Mouse (Mus musculus) T-helper 17 cell (primary cell): Measurements from ENCODE around the gene Tor3a.

Experiments
- in situ Hi-C, 2 experiments: fragments of 300-600 bp; cut with MboI, MseI; formaldehyde crosslinking; loops; 1 replicate in 1 of 2; 2 replicates in 1 of 2; pipeline ENCODE4 v1.15.1; 2025; ENCODE audit warnings: high pct_unique_total_duplicates in 2 of 2

Gene Tor3a

GRCm38 (mm10) chr1:156674195-156675000 is at the start of gene Tor3a:
TSS of gene Tor3a (minus strand) at chr1:156674356.
- in situ Hi-C loops = no loop called here

DNA sequence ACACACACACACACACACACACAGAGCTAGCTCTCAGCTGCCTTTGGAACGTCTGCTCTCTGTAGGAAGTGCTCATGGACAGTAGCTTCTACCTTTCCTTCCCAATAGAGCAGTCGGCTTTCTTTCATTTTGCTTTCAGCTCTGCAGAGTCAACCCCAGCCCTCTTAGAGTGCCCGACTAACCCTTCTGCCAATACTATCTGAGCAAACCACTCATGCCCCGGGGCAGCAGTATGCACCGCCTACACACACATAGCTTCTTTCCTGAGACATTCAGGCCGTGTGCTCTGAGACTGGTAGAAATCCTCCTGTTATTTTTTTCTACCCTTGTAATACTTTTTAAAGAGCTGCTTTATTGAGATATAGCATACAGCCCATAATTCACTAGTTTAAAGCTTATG is 47.9 kb upstream of the Tor3a start:
- in situ Hi-C loops = loop anchor here in 1 of 2 experiments (10.0 kb wide), 1 partner anchor 703 kb away; no protein-coding TSS in a partner anchor

GRCm38 (mm10) chr1:156720046-156720445 is 45.9 kb upstream of the Tor3a start:
- in situ Hi-C loops = loop anchor here in 1 of 2 experiments (10.0 kb wide), 1 partner anchor 705 kb away; no protein-coding TSS in a partner anchor

- in situ Hi-C loops = no loop called here
These were observed 45.0 kb upstream of the Tor3a start, which contains the start of gene Fam20b for GRCm38 (mm10) chr1:156718950-156719805. TSS of gene Fam20b (minus strand) at chr1:156719086.

DNA sequence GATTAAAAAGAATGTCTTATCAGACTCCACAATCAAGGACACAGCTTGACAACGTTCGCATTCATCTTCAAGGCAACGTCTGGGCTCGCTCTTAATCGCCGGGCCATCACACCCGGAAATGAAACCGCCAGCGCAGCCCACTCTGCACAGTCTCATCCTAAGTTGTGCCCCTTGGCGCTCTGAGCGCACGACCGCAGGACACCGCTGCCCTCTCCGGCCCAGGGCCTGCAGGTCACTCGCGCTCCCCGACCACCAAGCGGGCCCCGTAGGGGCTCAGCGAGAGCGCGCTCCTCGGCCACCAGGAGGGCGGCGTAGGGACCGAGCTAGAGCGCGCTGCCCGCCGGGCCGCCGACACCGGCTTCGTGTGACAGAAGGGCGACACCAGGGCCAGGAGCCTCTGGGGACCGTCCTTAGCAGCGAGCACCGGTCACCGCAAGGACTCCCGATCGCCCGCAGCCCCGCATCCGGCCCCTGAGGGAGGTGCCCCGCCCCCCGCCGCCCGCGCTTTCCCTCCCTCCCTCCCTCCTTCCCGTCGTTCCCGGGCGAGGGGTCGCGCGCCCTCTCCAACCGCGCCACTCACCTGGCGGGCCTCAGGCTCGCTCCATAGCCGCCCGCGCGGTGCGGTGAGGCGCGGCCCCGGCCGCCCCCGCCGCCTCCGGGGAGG is 44.3 kb upstream of the Tor3a start:
- in situ Hi-C loops = no loop called here

DNA sequence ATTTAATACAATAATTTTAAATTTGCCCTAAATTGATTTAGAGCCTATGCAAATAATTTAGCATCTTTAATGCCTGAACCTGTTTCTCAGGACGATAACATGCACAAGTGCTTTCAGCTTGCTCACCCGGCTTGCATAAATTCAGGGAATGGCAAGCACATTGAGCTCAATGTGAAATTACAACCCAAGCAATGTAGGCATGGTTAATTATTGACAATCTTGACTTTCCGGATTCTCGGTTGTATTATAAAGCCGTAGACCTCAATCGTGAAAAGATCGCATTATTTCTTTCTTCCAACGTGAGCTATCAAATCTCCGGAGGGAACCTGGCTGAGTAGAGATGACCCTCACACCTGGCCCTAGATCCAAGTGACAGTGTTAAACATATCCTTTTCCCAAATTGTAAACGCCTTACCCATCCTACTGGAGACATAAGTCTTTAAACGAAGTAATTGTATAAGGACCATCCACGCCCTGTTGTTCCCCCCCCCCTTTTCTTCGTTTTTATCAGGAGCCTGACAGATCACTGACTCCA is 43.7 kb upstream of the Tor3a start:
- in situ Hi-C loops = no loop called here

- in situ Hi-C loops = no loop called here
These were observed 42.5 kb upstream of the Tor3a start for GRCm38 (mm10) chr1:156716681-156717080.

DNA sequence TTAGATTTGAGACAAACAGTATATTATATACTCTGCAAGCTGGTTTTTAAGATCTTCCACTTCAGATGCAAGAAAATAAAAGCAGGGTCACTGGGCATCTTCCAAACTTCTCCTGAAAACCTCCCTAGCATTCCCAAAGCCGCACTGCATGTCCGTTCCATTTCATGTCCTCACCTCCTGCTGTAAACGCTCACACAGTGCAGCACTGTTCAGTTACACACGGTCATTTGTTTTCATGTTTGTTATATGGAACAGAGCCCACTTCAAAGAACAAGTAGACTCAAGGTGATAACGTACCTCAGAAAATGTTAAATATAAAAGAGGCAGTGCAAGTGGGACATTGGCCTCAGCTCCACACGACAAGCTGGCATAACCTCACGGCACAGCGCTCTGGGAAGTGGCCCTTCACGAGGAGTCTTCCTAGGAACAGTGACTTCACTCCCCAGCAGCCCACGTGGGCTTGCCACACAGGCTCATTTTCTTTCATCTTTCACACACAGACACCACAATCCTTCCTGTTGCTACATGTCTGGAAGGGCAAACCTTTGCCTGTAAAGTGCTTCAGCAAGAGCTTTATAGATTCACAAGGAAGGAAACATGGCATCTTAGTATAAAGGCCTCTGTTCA is 36.4 kb upstream of the Tor3a start:
- in situ Hi-C loops = no loop called here

GRCm38 (mm10) chr1:156708672-156709071 is 34.5 kb upstream of the Tor3a start:
- in situ Hi-C loops = loop anchor here in 1 of 2 experiments (10.0 kb wide), 1 partner anchor 1124 kb away; no protein-coding TSS in a partner anchor

DNA sequence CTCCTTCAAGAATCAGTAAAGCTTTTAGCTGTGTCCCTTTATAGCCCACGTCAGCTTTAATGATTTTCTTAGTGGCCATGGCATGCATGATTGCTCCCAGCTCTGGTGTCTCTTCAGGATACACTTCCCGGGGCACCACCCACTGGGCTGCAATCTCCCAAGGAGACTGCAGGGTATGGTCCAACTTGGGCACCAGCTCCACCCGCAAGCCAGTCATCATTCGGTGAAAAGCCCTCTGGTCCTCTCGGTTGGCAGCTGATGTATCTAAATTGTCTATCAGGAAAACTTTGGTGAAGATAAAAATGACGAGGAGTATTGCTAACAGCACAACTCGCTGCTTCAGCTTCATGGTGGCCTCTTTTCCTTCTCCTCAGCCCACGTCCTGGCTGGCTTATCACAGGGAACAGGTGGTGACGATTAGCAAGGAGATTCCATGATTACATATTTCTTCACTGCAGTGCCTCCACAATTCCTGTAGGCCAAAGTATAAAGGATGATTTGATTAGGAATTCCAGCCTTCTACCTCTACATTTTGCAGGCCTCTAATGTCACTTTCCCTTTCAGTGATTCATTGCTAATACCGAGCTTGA is 31.6 kb upstream of the Tor3a start:
- in situ Hi-C loops = loop anchor here in 1 of 2 experiments (10.0 kb wide), 1 partner anchor 1121 kb away; no protein-coding TSS in a partner anchor

GRCm38 (mm10) chr1:156703444-156703843 is 29.3 kb upstream of the Tor3a start:
- in situ Hi-C loops = loop anchor here in 1 of 2 experiments (10.0 kb wide), 1 partner anchor 1119 kb away; no protein-coding TSS in a partner anchor

GRCm38 (mm10) chr1:156702151-156702550 is 28.0 kb upstream of the Tor3a start:
- in situ Hi-C loops = loop anchor here in 1 of 2 experiments (10.0 kb wide), 1 partner anchor 1117 kb away; no protein-coding TSS in a partner anchor

GRCm38 (mm10) chr1:156686025-156686661 is 12.0 kb upstream of the Tor3a start:
- in situ Hi-C loops = no loop called here

GRCm38 (mm10) chr1:156679599-156679998 is 5.4 kb upstream of the Tor3a start:
- in situ Hi-C loops = no loop called here

- in situ Hi-C loops = no loop called here
These were observed 3.1 kb upstream of the Tor3a start for GRCm38 (mm10) chr1:156677230-156677629.

GRCm38 (mm10) chr1:156676596-156676995 is 2.4 kb upstream of the Tor3a start:
- in situ Hi-C loops = no loop called here

- in situ Hi-C loops = no loop called here
These were observed 2.0 kb upstream of the Tor3a start for GRCm38 (mm10) chr1:156676171-156676570.

DNA sequence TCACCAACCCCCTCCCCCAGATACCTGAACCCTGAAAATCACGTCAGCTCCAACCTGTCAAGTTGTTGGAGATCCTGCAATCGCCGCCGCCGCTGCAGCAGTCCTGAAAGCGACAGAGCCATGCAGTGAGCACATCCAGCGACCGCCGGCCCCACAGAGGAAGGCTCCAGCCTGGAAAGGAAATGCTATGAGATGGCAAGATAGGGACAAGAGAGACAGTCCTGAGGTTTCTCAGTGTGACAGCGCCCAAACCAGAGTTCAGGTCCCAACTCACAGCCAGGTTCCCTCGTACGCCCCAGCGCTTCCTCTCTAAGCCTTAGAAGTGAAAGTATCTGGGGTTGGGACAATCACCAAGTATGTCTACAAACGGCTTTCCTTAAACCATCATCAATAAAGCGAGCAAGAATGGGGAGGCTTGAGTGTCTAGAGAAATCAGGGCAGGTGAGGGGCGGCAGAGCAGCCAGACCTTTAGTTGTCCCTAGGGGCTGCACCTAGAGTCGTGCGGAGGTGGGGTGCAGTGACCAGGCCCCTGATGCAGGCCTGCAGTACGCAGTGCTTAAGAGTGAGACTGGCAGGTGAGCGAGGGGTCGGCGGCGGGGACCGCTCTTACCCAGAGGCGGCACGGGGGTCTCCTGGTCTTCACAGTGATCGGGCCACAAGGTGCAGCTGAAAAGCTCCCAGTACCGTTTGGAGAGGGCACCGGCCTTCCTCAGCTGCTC is 521 bp downstream of the Tor3a start:
- in situ Hi-C loops = no loop called here
